ENCODE assay signal across 28 mouse cellular contexts in the genomic region with DNA sequence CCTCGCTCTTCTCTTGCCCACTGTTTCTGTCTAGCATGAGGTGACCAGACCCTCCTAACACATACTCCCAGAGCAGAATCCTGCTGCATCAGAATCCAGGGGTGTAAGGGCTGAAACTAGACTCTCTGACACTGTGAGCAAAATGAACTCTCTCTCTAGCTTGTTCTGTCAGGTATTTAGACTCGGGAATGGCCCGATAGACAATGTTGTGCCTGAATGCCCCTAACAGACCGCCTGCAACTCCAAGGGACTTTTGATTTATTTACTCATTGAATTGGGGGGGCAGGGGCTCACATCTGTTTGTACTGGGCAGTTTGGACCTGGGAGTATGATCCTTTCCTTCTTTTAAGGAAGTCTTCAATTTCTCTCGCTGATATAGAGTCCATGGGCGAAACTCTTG.
"Had no signal": no experiment of that assay in that cellular context is flagged by ENCODE, and none has a peak within 500 bp of the region (broad histone marks: within the 10 kb centered on the region; RNA-seq: fewer than 3 reads in every experiment).

No protein-coding gene starts in this region.

- H3K9ac ChIP-seq: embryonic facial prominence, embryonic 12.5 days; embryonic facial prominence, embryonic 13.5 days; embryonic facial prominence, embryonic 15.5 days; forebrain, embryonic 12.5 days; forebrain, embryonic 13.5 days; forebrain, embryonic 15.5 days; forebrain, postnatal 0 days had no signal

- H3K36me3 ChIP-seq: embryonic facial prominence, embryonic 10.5 days; embryonic facial prominence, embryonic 12.5 days; embryonic facial prominence, embryonic 13.5 days; embryonic facial prominence, embryonic 15.5 days; forebrain, embryonic 10.5 days; forebrain, embryonic 12.5 days; forebrain, embryonic 15.5 days had no signal

- H3K27me3 ChIP-seq: embryonic facial prominence, embryonic 12.5 days; embryonic facial prominence, embryonic 13.5 days; embryonic facial prominence, embryonic 15.5 days; forebrain, embryonic 13.5 days; forebrain, embryonic 15.5 days had no signal

- H3K9me3 ChIP-seq: embryonic facial prominence, embryonic 10.5 days; embryonic facial prominence, embryonic 12.5 days; embryonic facial prominence, embryonic 13.5 days; embryonic facial prominence, embryonic 15.5 days; forebrain, embryonic 10.5 days; forebrain, embryonic 12.5 days; forebrain, embryonic 13.5 days; forebrain, embryonic 15.5 days had no signal

- H3K4me1 ChIP-seq: embryonic facial prominence, embryonic 12.5 days; embryonic facial prominence, embryonic 13.5 days; embryonic facial prominence, embryonic 15.5 days had no signal

- ATAC-seq: forebrain, embryonic 13.5 days; forebrain, embryonic 14.5 days; forebrain, embryonic 15.5 days; forebrain, embryonic 16.5 days; forebrain, postnatal 0 days had no signal

- DNase-seq: cerebellum, adult 2 months; cerebellum, adult 8-10 months; cerebellum, adult 9-10 months; cerebellum, adult 9-11 months; cerebellum, postnatal 10 days; cerebellum, postnatal 14 days; cerebellum, postnatal 25 days; cerebellum, postnatal 36 days; embryo, embryonic 11 days; forebrain, postnatal 0 days; gastrocnemius, adult 2 months; gastrocnemius, postnatal 10 days; gastrocnemius, postnatal 14 days; gastrocnemius, postnatal 25 days; gastrocnemius, postnatal 36 days; heart, adult 18-20 months; heart, adult 2 months had no signal

- H3K4me2 ChIP-seq: embryonic facial prominence, embryonic 12.5 days; embryonic facial prominence, embryonic 13.5 days; embryonic facial prominence, embryonic 15.5 days; forebrain, embryonic 12.5 days; forebrain, embryonic 13.5 days; forebrain, embryonic 15.5 days had no signal

- H3K4me3 ChIP-seq: embryonic facial prominence, embryonic 10.5 days; embryonic facial prominence, embryonic 12.5 days; embryonic facial prominence, embryonic 13.5 days; embryonic facial prominence, embryonic 15.5 days; erythroblast, embryonic 14.5 days; forebrain, embryonic 10.5 days; forebrain, embryonic 12.5 days; forebrain, embryonic 13.5 days; forebrain, embryonic 15.5 days; gastrocnemius, adult 2 months; heart, adult 2 months had no signal

- H3K27ac ChIP-seq: embryonic facial prominence, embryonic 10.5 days; embryonic facial prominence, embryonic 12.5 days; embryonic facial prominence, embryonic 13.5 days; embryonic facial prominence, embryonic 15.5 days; forebrain, embryonic 10.5 days; forebrain, embryonic 12.5 days; forebrain, embryonic 13.5 days; forebrain, embryonic 15.5 days; gastrocnemius, adult 2 months; heart, adult 2 months had no signal
